Mouse (Mus musculus) small intestine, adult 2 months (tissue): ENCODE data around the gene Nfe2l2.

Experiments
- CTCF ChIP-seq: fragments of 200-500 bp; IDR thresholded peaks from 2 replicates; pipeline ENCODE4 v1.5.1; 2012; ENCODE audit warnings: low read depth, mild to moderate bottlenecking, control low read depth, inconsistent platforms, low read length, moderate library complexity, mixed read lengths; ENCODE audit not compliant: insufficient replicate concordance, insufficient read length; ENCODE audit errors: extremely low read depth
- POLR2A ChIP-seq: fragments of 200-500 bp; IDR thresholded peaks from 2 replicates; pipeline ENCODE4 v1.6.1; 2012; ENCODE audit warnings: low read depth, mild to moderate bottlenecking, control low read depth, inconsistent platforms, low read length, moderate library complexity

DNA sequence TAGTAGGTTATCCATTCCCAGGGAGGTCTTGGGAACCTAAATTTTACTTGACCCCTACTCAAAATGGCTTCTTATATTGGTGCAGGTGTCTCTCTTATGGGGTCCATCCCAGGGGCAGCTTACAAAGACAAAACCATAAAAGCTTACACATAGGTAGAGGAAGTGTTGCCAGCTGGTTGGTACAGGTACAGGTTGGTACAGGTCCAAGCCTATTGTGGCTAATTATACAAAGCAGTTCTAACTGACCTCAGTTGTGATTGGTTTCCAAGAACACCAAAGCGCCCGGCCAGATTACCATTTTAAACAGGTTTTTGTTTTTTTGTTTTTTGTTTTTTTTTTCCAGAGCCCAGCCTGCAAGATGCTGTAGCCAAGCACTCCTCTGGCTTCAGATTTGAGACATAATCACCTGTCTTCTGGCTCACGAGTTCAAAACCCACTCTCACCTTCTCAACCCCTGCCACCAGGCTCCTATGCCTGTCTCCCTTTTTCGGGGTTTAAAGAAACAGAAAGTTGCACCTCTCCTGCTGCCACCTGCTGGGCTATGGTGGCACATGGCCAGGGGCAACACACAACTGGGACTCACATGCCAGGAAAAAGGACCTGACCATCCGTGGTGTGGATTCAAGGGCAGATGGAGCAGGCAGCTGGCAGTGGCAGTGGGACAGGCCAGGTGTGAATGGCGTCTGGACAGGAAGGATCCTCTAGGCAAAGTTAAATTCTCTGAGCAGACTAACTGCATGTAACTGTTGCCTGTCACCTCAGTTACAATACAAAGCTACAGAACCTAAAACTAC is 68.0 kb downstream of the Nfe2l2 start:
- peak; percentile 64; the same call in 1 of the 2 replicates for TF ChIP-seq CTCF
- TF ChIP-seq POLR2A: no peak
